Mouse (Mus musculus) heart, embryonic 12.5 days (tissue): ENCODE data around the gene Cxadr. TPM values are rescaled to one million over a fixed set of nuclear protein-coding genes. Genes with fewer than 3 reads are reported as not detected.

Source experiments
- ATAC-seq: fragments of 200-750 bp; cut with Nextera tagmentation; 2 replicates; pipeline ENCODE4 v1.8.0; 2017; ENCODE audit warnings: moderate TSS enrichment, moderate library complexity; ENCODE audit not compliant: insufficient number of reproducible peaks, low FRiP score
- H3K27ac ChIP-seq: fragments of 300-500 bp; sonication (generic); 2 replicates; pipeline ENCODE4 v1.5.1; 2016; ENCODE audit warnings: mild to moderate bottlenecking, moderate library complexity; ENCODE audit not compliant: poor library complexity, severe bottlenecking
- H3K27me3 ChIP-seq: fragments of 300-500 bp; sonication (generic); replicated peaks from 2 replicates; pipeline ENCODE4 v1.6.1; 2016; ENCODE audit warnings: mild to moderate bottlenecking, moderate library complexity
- H3K36me3 ChIP-seq: fragments of 300-500 bp; sonication (generic); 2 replicates; pipeline ENCODE4 v1.6.1; 2016; ENCODE audit warnings: mild to moderate bottlenecking, moderate library complexity
- H3K4me1 ChIP-seq: fragments of 300-500 bp; sonication (generic); replicated peaks from 2 replicates; pipeline ENCODE4 v1.6.1; 2016; ENCODE audit warnings: mild to moderate bottlenecking
- H3K4me2 ChIP-seq: fragments of 300-500 bp; sonication (generic); 2 replicates; pipeline ENCODE4 v1.6.1; 2016; ENCODE audit warnings: mild to moderate bottlenecking, moderate library complexity
- H3K4me3 ChIP-seq: fragments of 300-500 bp; sonication (generic); 2 replicates; pipeline ENCODE4 v1.5.1; 2016; ENCODE audit warnings: mild to moderate bottlenecking
- H3K9ac ChIP-seq: fragments of 300-500 bp; sonication (generic); 2 replicates; pipeline ENCODE4 v1.6.1; 2016; ENCODE audit warnings: mild to moderate bottlenecking, moderate library complexity
- H3K9me3 ChIP-seq: fragments of 300-500 bp; sonication (generic); replicated peaks from 2 replicates; pipeline ENCODE4 v1.6.1; 2016; ENCODE audit warnings: mild to moderate bottlenecking, moderate library complexity
- WGBS: fragments of 180-500 bp; shearing (Covaris S2); methylation state at CpG from one replicate; pipeline ENCODE4 v1.1.7; 2016; 5-methylcytosine and 5-hydroxymethylcytosine counted together
- polyA plus RNA-seq: library from polyadenylated mRNA; unstranded; fragments of >200 nt; fragmentation: Nextera tagmentation; extraction: Ambion mirVana; gene quantifications from 2 replicates; pipeline ENCODE4 v1.2.1, GENCODE M21; 2016

The Cxadr gene
- polyA plus RNA-seq, 1 experiment from 2014 or later: 43.6 TPM

DNA sequence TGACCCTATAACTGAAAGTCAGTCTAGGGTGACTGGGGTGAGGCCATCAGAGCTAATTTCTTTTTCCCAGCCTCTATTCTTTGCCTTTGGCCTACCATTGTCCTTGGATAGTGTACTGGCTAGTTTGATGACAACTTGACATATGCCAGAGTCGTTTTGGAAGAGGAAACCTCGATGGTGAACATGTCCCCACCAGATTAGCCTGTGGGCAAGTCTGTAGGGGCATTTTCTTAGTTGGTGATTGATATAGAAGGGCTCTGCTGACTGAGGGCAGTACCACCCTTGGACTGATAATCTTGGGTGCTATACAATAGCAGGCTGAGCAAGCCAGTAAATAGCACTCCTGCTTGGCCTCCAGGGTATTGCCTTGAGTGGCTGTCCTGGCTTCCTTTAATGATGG, 101.0 kb downstream of the Cxadr start:
- no peak overlapping the region for H3K9ac ChIP-seq
- H3K4me1 ChIP-seq: peaks cover 14% of the 10 kb centered on the region
- H3K4me2 ChIP-seq: no peak overlapping the region
- H3K9me3 ChIP-seq: no peaks in the 10 kb centered on the region
- ATAC-seq: peak; percentile 73
- H3K27me3 ChIP-seq: no peaks in the 10 kb centered on the region
- no peaks in the 10 kb centered on the region for H3K36me3 ChIP-seq
- 4% methylated on average over 2 of the region's 2 CpGs for WGBS
- H3K4me3 ChIP-seq: no peak overlapping the region
- no peak overlapping the region for H3K27ac ChIP-seq

DNA sequence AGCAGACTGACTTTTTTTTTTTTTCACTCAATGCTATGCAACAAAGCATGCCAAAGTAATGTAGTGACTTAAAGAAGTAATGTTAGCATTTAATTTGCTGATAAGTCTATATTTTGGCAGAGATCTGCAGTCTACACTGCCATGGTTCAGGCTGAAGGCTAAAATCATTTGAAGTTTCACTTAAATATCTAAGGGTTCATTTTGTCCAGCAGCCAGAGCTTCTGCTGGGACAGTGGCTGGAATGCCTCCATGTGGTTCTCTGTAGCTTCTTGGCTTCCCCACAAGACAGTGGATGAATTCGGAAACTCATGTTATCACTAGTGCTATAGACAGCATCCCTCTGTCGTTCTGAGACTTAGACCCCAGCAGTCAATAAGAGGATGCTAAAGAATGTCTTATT, 105.4 kb downstream of the Cxadr start:
- ATAC-seq: no peak
- no peak overlapping the region for H3K4me2 ChIP-seq
- H3K4me3 ChIP-seq: no peak overlapping the region
- no peak overlapping the region for H3K27ac ChIP-seq
- peaks cover 7% of the 10 kb centered on the region for H3K4me1 ChIP-seq
- H3K27me3 ChIP-seq: no peaks in the 10 kb centered on the region
- WGBS: 66% methylated on average over 2 of the region's 2 CpGs
- H3K9ac ChIP-seq: no peak overlapping the region
- H3K36me3 ChIP-seq: no peaks in the 10 kb centered on the region
- 0 out of 2 replicates have a peak, but pooled peaks cover 2% of the 10 kb centered on the region for H3K9me3 ChIP-seq

DNA sequence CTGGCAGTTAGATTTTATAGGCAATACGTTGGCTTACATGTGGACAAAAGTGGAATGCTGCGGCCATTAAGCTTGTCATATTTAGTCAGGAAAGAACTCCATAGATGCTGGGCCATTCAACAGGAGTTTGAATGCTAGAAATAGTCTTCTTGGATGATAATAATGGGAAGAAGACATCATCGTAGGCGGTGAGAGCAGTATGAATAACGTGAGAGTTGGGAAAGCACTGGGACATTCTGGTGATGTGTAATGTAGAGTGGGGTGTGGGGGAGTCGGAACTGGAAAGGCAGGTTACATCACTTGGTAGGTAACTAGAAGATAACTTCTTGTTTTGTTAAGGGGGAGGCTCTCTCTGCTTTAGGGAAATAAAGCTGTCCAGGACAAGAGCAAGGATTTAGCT, 106.6 kb downstream of the Cxadr start:
- Histone ChIP-seq H3K4me2 (no peak overlapping the region), H3K36me3 (no peaks in the 10 kb centered on the region), H3K27me3 (no peaks in the 10 kb centered on the region), H3K27ac (no peak overlapping the region), H3K9ac (no peak overlapping the region), H3K9me3 (0 out of 2 replicates have a peak, but pooled peaks cover 2% of the 10 kb centered on the region), H3K4me3 (no peak overlapping the region), H3K4me1 (no peaks in the 10 kb centered on the region)
- WGBS: 78% methylated on average over 6 of the region's 6 CpGs
- ATAC-seq: no peak

Other genes starting within 250 kb of the Cxadr start
- 94.5 and 97.4 TPM in 2 replicates for gene Btg3, start 75.7 kb downstream of the Cxadr start, polyA plus RNA-seq